Mouse (Mus musculus) hindbrain, embryonic 15.5 days (tissue): Measurements from ENCODE around the gene Cdkal1. TPM values are rescaled to one million over a fixed set of nuclear protein-coding genes. Genes with fewer than 3 reads are reported as not detected.

Experiments
- ATAC-seq: fragments of 200-750 bp; cut with Nextera tagmentation; 2 replicates; pipeline ENCODE4 v1.8.0; 2017; ENCODE audit warnings: low read depth, moderate number of reproducible peaks, moderate TSS enrichment; ENCODE audit not compliant: low FRiP score
- H3K27ac ChIP-seq: fragments of 300-500 bp; sonication (generic); replicated peaks from 2 replicates; pipeline ENCODE4 v1.5.1; 2015; ENCODE audit warnings: mild to moderate bottlenecking, inconsistent platforms
- H3K27me3 ChIP-seq: fragments of 300-500 bp; sonication (generic); 2 replicates; pipeline ENCODE4 v1.6.1; 2015; ENCODE audit warnings: control low read depth, inconsistent platforms
- H3K36me3 ChIP-seq: fragments of 300-500 bp; sonication (generic); 2 replicates; pipeline ENCODE4 v1.6.1; 2015; ENCODE audit warnings: control low read depth, inconsistent platforms
- H3K4me1 ChIP-seq: fragments of 300-500 bp; sonication (generic); replicated peaks from 2 replicates; pipeline ENCODE4 v1.6.1; 2015; ENCODE audit warnings: control low read depth, inconsistent platforms
- H3K4me2 ChIP-seq: fragments of 300-500 bp; sonication (generic); 2 replicates; pipeline ENCODE4 v1.6.1; 2015; ENCODE audit warnings: moderate library complexity, mild to moderate bottlenecking, inconsistent platforms
- H3K4me3 ChIP-seq: fragments of 300-500 bp; sonication (generic); 2 replicates; pipeline ENCODE4 v1.5.1; 2015; ENCODE audit warnings: mild to moderate bottlenecking, inconsistent platforms
- H3K9ac ChIP-seq: fragments of 300-500 bp; sonication (generic); 2 replicates; pipeline ENCODE4 v1.6.1; 2015; ENCODE audit warnings: inconsistent platforms
- H3K9me3 ChIP-seq: fragments of 300-500 bp; sonication (generic); 2 replicates; pipeline ENCODE4 v1.6.1; 2016; ENCODE audit warnings: control low read depth, inconsistent platforms
- WGBS: fragments of 180-500 bp; shearing (Covaris S2); methylation state at CpG from one replicate; pipeline ENCODE4 v1.1.7; 2015; 5-methylcytosine and 5-hydroxymethylcytosine counted together
- polyA plus RNA-seq: library from polyadenylated mRNA; unstranded; fragments of >200 nt; fragmentation: Nextera tagmentation; extraction: Ambion mirVana; gene quantifications from 2 replicates; pipeline ENCODE4 v1.2.1, GENCODE M21; 2015

Cdkal1 gene
- polyA plus RNA-seq, 1 experiment from 2014 or later: 20.2 TPM

GRCm38 (mm10) chr13:29462271-29462670 is 393.2 kb downstream of the Cdkal1 start:
- Histone ChIP-seq H3K9ac (no peak overlapping the region), H3K4me3 (no peak overlapping the region), H3K4me1 (no peaks in the 10 kb centered on the region), H3K27me3 (no peaks in the 10 kb centered on the region), H3K36me3 (no peaks in the 10 kb centered on the region), H3K27ac (no peak overlapping the region), H3K4me2 (no peak overlapping the region), H3K9me3 (no peaks in the 10 kb centered on the region)
- 86% methylated on average over 6 of the region's 6 CpGs for WGBS
- ATAC-seq: no peak

DNA sequence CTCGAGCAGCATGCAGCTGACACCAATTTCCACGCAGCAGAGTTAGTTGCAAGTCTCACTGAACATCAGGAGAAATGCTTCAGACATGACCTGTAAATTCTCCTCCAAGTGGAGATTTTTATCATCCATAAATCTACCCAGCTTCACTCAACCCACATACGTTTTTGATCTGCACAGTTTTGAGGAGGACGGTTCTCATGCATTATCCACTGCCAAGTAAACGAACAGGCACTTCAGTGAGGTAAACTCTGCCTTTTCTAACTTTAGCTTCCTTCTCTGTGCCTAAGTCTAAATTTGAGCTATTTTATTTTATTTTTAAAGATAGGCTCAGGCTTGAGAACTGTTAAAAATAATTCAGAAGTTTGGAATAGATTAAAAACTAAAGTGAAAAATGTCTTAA is 394.7 kb downstream of the Cdkal1 start:
- 90% methylated on average over 5 of the region's 5 CpGs for WGBS
- H3K4me3 ChIP-seq: no peak overlapping the region
- no peaks in the 10 kb centered on the region for H3K27me3 ChIP-seq
- no peaks in the 10 kb centered on the region for H3K36me3 ChIP-seq
- H3K9ac ChIP-seq: no peak overlapping the region
- no peak for ATAC-seq
- no peak overlapping the region for H3K4me2 ChIP-seq
- H3K4me1 ChIP-seq: no peaks in the 10 kb centered on the region
- H3K27ac ChIP-seq: no peak overlapping the region
- H3K9me3 ChIP-seq: no peaks in the 10 kb centered on the region

- Histone ChIP-seq H3K27ac (no peak overlapping the region), H3K4me3 (no peak overlapping the region), H3K9ac (no peak overlapping the region), H3K9me3 (no peaks in the 10 kb centered on the region), H3K36me3 (no peaks in the 10 kb centered on the region), H3K27me3 (no peaks in the 10 kb centered on the region), H3K4me1 (no peaks in the 10 kb centered on the region), H3K4me2 (no peak overlapping the region)
- WGBS: 69% methylated on average over 1 of the region's 1 CpGs
- no peak for ATAC-seq
Measured at GRCm38 (mm10) chr13:29458385-29458784, 397.1 kb downstream of the Cdkal1 start.

GRCm38 (mm10) chr13:29437067-29437466 is 418.4 kb downstream of the Cdkal1 start:
- ATAC-seq: no peak
- Histone ChIP-seq H3K36me3 (no peaks in the 10 kb centered on the region), H3K27ac (no peak overlapping the region), H3K4me1 (no peaks in the 10 kb centered on the region), H3K4me3 (no peak overlapping the region), H3K4me2 (no peak overlapping the region), H3K27me3 (no peaks in the 10 kb centered on the region), H3K9me3 (no peaks in the 10 kb centered on the region), H3K9ac (no peak overlapping the region)
- 92% methylated on average over 2 of the region's 2 CpGs for WGBS

DNA sequence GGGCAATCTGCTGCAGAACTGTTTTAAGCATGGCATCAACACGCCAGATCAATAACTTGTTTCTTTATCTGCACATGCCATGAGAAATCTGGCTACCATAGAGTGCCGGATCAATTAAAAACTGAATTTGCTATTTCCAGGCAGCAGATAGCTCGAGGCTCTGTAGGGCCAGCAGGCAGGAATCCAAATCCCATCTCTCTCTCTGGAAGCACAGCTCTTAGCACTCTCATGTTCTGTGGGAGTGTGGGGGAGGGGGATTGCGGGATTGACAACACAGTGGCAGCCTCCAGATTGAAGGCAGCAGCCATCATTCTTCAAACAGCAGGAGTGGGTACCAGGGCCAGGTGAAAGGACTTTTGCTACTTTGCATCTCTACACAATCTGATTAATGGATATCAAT is 420.7 kb downstream of the Cdkal1 start:
- H3K36me3 ChIP-seq: no peaks in the 10 kb centered on the region
- H3K27ac ChIP-seq: no peak overlapping the region
- peaks cover 6% of the 10 kb centered on the region for H3K4me1 ChIP-seq
- 50% methylated on average over 4 of the region's 4 CpGs for WGBS
- ATAC-seq: peak; percentile 45; the same call in 1 of the 2 replicates
- H3K9ac ChIP-seq: no peak overlapping the region
- H3K4me2 ChIP-seq: no peak overlapping the region
- H3K9me3 ChIP-seq: no peaks in the 10 kb centered on the region
- no peak overlapping the region for H3K4me3 ChIP-seq
- no peaks in the 10 kb centered on the region for H3K27me3 ChIP-seq

GRCm38 (mm10) chr13:29430919-29431318 is 424.6 kb downstream of the Cdkal1 start:
- Histone ChIP-seq H3K27ac (no peak overlapping the region), H3K4me3 (no peak overlapping the region), H3K27me3 (no peaks in the 10 kb centered on the region), H3K4me2 (no peak overlapping the region), H3K4me1 (peaks cover 6% of the 10 kb centered on the region), H3K9ac (no peak overlapping the region), H3K9me3 (no peaks in the 10 kb centered on the region), H3K36me3 (no peaks in the 10 kb centered on the region)
- no peak for ATAC-seq
- 41% methylated on average over 4 of the region's 4 CpGs for WGBS

- Histone ChIP-seq H3K27me3 (no peaks in the 10 kb centered on the region), H3K4me1 (peaks cover 6% of the 10 kb centered on the region), H3K27ac (no peak overlapping the region), H3K9me3 (no peaks in the 10 kb centered on the region), H3K4me3 (no peak overlapping the region), H3K36me3 (no peaks in the 10 kb centered on the region), H3K4me2 (no peak overlapping the region), H3K9ac (no peak overlapping the region)
- ATAC-seq: no peak
- 57% methylated on average over 4 of the region's 4 CpGs for WGBS
Measured at GRCm38 (mm10) chr13:29429877-29430276, 425.6 kb downstream of the Cdkal1 start.

- Histone ChIP-seq H3K4me3 (no peak overlapping the region), H3K9me3 (no peaks in the 10 kb centered on the region), H3K36me3 (no peaks in the 10 kb centered on the region), H3K9ac (no peak overlapping the region), H3K4me2 (no peak overlapping the region), H3K27ac (no peak overlapping the region), H3K27me3 (no peaks in the 10 kb centered on the region), H3K4me1 (peaks cover 6% of the 10 kb centered on the region)
- no peak for ATAC-seq
- 91% methylated on average over 6 of the region's 6 CpGs for WGBS
Measured at GRCm38 (mm10) chr13:29429196-29429595, 426.3 kb downstream of the Cdkal1 start.

GRCm38 (mm10) chr13:29416450-29417136 is 438.9 kb downstream of the Cdkal1 start:
- Histone ChIP-seq H3K36me3 (no peaks in the 10 kb centered on the region), H3K9me3 (no peaks in the 10 kb centered on the region), H3K27ac (peak overlapping the region; percentile 65), H3K27me3 (no peaks in the 10 kb centered on the region), H3K9ac (no peak overlapping the region), H3K4me2 (no peak overlapping the region), H3K4me3 (no peak overlapping the region), H3K4me1 (peaks cover 34% of the 10 kb centered on the region)
- WGBS: 9% methylated on average over 8 of the region's 8 CpGs
- peak; percentile 89 for ATAC-seq

GRCm38 (mm10) chr13:29415967-29416366 is 439.5 kb downstream of the Cdkal1 start:
- 10% methylated on average over 2 of the region's 2 CpGs for WGBS
- Histone ChIP-seq H3K4me3 (no peak overlapping the region), H3K4me2 (no peak overlapping the region), H3K9me3 (no peaks in the 10 kb centered on the region), H3K9ac (no peak overlapping the region), H3K27me3 (no peaks in the 10 kb centered on the region), H3K36me3 (no peaks in the 10 kb centered on the region), H3K27ac (peak overlapping the region; percentile 65), H3K4me1 (peaks cover 34% of the 10 kb centered on the region)
- peak; percentile 39 for ATAC-seq

DNA sequence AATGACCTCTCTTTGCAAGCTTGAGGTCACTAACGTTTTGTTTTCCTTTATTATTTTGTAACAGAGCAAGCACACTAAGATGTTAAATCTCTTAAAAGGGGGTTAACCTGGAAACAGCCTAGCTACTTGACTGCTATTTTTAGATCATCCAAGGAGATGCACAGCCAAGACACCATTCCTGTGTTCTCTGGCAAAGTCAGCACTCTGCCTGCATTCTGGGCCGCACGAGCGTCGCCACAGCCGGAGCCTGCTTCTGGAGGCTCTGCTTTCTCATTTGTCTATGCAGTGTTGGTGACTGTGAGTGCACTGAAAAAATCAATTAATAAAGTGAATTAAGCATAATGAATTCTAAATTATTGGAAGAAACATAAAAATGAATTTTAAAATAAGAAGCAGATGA is 440.6 kb downstream of the Cdkal1 start:
- Histone ChIP-seq H3K9ac (no peak overlapping the region), H3K36me3 (no peaks in the 10 kb centered on the region), H3K4me3 (no peak overlapping the region), H3K27me3 (no peaks in the 10 kb centered on the region), H3K9me3 (no peaks in the 10 kb centered on the region), H3K4me1 (peaks cover 34% of the 10 kb centered on the region), H3K4me2 (no peak overlapping the region), H3K27ac (peak overlapping the region; percentile 65)
- no peak for ATAC-seq
- 18% methylated on average over 6 of the region's 6 CpGs for WGBS

DNA sequence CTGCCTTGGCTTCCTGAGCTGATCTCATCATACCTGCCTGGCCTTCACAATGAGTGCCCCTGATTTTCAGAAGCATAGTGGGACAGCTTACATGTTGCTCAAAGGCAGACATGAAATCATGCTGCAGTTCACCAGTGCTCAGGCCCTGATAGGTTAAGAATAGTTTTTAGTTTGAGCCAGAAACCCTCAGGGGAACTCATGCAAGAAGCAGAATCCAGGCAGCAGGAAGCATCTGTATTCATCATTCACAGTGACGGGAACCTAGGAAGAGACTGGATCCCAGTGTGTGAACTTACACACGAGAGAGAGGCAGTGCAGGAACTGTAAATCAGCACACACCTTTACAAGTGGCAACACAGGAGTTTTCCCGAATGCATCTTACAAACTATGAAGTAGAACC is 441.0 kb downstream of the Cdkal1 start:
- no peak for ATAC-seq
- no peak overlapping the region for H3K9ac ChIP-seq

GRCm38 (mm10) chr13:29411176-29411575 is 444.3 kb downstream of the Cdkal1 start:
- Histone ChIP-seq H3K4me3 (no peak overlapping the region), H3K36me3 (no peaks in the 10 kb centered on the region), H3K4me1 (peaks cover 24% of the 10 kb centered on the region), H3K27me3 (no peaks in the 10 kb centered on the region), H3K9ac (no peak overlapping the region), H3K4me2 (no peak overlapping the region), H3K9me3 (no peaks in the 10 kb centered on the region), H3K27ac (no peak overlapping the region)
- no peak for ATAC-seq
- 88% methylated on average over 6 of the region's 6 CpGs for WGBS

More for the DNA sequence above, 441.0 kb downstream of the Cdkal1 start:
- Histone ChIP-seq H3K4me2 (no peak overlapping the region), H3K4me3 (no peak overlapping the region), H3K27ac (peak overlapping the region; percentile 65), H3K27me3 (no peaks in the 10 kb centered on the region), H3K36me3 (no peaks in the 10 kb centered on the region), H3K9me3 (no peaks in the 10 kb centered on the region), H3K4me1 (peaks cover 34% of the 10 kb centered on the region)
- WGBS: 21% methylated on average over 3 of the region's 3 CpGs
